Mouse (Mus musculus): ENCODE measurements at regions not wholly inside any gene's neighbourhood (a gene's known extent, or its start where the extent isn't known, plus 50 kb on each side); places are given as distances from the start of the nearest gene placed in this dataset.

- TF ChIP-seq CTCF (IDR thresholded peaks at IDR 0.05; ENCODE audit: borderline replicate concordance, extremely low read depth, insufficient read depth, insufficient read length) (peak; percentile 74; the same call in 1 of the 2 replicates), POLR2A (IDR thresholded peaks at IDR 0.05; ENCODE audit: borderline replicate concordance, extremely low read depth, insufficient read depth, insufficient read length, poor library complexity, severe bottlenecking) (no peak)
- peak; percentile 79 for DNase-seq (ENCODE audit: low read depth)
These were observed 569.9 kb upstream of the Gm10800 start for GRCm38 (mm10) chr2:99236968-99237367.

Data from brain, embryonic 14.5 days (tissue).